Mouse (Mus musculus): Measurements from ENCODE around the gene Fam185a. TPM values are rescaled to one million over a fixed set of nuclear protein-coding genes. Genes with fewer than 3 reads are reported as not detected.

Fam185a gene
- polyA plus RNA-seq, 1 experiment from 2014 or later = 9.4 TPM

- H3K4me3 ChIP-seq = no peak overlapping the region
- no peaks in the 10 kb centered on the region for H3K36me3 ChIP-seq
- H3K9ac ChIP-seq = no peak overlapping the region
- 94% methylated on average over 2 of the region's 2 CpGs for WGBS
- H3K27ac ChIP-seq (ENCODE audit: poor library complexity, severe bottlenecking) = no peak overlapping the region
- 0 out of 2 replicates have a peak, but pooled peaks cover 3% of the 10 kb centered on the region for H3K9me3 ChIP-seq (replicated peaks)
- H3K4me1 ChIP-seq (replicated peaks) = peaks cover 18% of the 10 kb centered on the region
- no peaks in the 10 kb centered on the region for H3K27me3 ChIP-seq (replicated peaks)
- ATAC-seq (ENCODE audit: insufficient number of reproducible peaks, low FRiP score) = no peak
- H3K4me2 ChIP-seq = no peak overlapping the region
These were observed 92.8 kb downstream of the Fam185a start for GRCm38 (mm10) chr5:21517562-21517961.

GRCm38 (mm10) chr5:21518207-21518606, 93.4 kb downstream of the Fam185a start:
- Histone ChIP-seq H3K4me1 (replicated peaks) (peaks cover 12% of the 10 kb centered on the region), H3K27ac (ENCODE audit: poor library complexity, severe bottlenecking) (no peak overlapping the region), H3K27me3 (replicated peaks) (no peaks in the 10 kb centered on the region), H3K4me2 (no peak overlapping the region), H3K4me3 (no peak overlapping the region), H3K36me3 (no peaks in the 10 kb centered on the region), H3K9ac (no peak overlapping the region), H3K9me3 (replicated peaks) (0 out of 2 replicates have a peak, but pooled peaks cover 3% of the 10 kb centered on the region)
- 79% methylated on average over 4 of the region's 4 CpGs for WGBS
- no peak for ATAC-seq (ENCODE audit: insufficient number of reproducible peaks, low FRiP score)

- no peak overlapping the region for H3K4me3 ChIP-seq
- H3K9ac ChIP-seq = no peak overlapping the region
- no peak for ATAC-seq (ENCODE audit: insufficient number of reproducible peaks, low FRiP score)
- H3K36me3 ChIP-seq = no peaks in the 10 kb centered on the region
- no peak overlapping the region for H3K4me2 ChIP-seq
- 72% methylated on average over 3 of the region's 3 CpGs for WGBS
- H3K27ac ChIP-seq (ENCODE audit: poor library complexity, severe bottlenecking) = no peak overlapping the region
- no peaks in the 10 kb centered on the region for H3K27me3 ChIP-seq (replicated peaks)
- H3K4me1 ChIP-seq (replicated peaks) = peaks cover 3% of the 10 kb centered on the region; the same call in 1 of the 2 replicates
- H3K9me3 ChIP-seq (replicated peaks) = 0 out of 2 replicates have a peak, but pooled peaks cover 3% of the 10 kb centered on the region
These were observed 94.4 kb downstream of the Fam185a start for GRCm38 (mm10) chr5:21519166-21519565.

GRCm38 (mm10) chr5:21526835-21527485, 102.2 kb downstream of the Fam185a start:
- 0 out of 2 replicates have a peak, but pooled peaks have one; percentile 42 for ATAC-seq (ENCODE audit: insufficient number of reproducible peaks, low FRiP score)
- Histone ChIP-seq H3K4me2 (no peak overlapping the region), H3K36me3 (no peaks in the 10 kb centered on the region), H3K27ac (ENCODE audit: poor library complexity, severe bottlenecking) (peak overlapping the region; percentile 4; the same call in 1 of the 2 replicates), H3K9me3 (replicated peaks) (no peaks in the 10 kb centered on the region), H3K9ac (no peak overlapping the region), H3K4me3 (no peak overlapping the region), H3K27me3 (replicated peaks) (no peaks in the 10 kb centered on the region), H3K4me1 (replicated peaks) (peaks cover 4% of the 10 kb centered on the region; the same call in 1 of the 2 replicates)
- 58% methylated on average over 11 of the region's 11 CpGs for WGBS

GRCm38 (mm10) chr5:21527488-21527911, 102.7 kb downstream of the Fam185a start:
- no peak overlapping the region for H3K9ac ChIP-seq
- H3K27me3 ChIP-seq (replicated peaks) = no peaks in the 10 kb centered on the region
- no peak overlapping the region for H3K4me3 ChIP-seq
- no peak overlapping the region for H3K4me2 ChIP-seq
- peak overlapping the region; percentile 4; the same call in 1 of the 2 replicates for H3K27ac ChIP-seq (ENCODE audit: poor library complexity, severe bottlenecking)
- 21% methylated on average over 4 of the region's 4 CpGs for WGBS
- ATAC-seq (ENCODE audit: insufficient number of reproducible peaks, low FRiP score) = 0 out of 2 replicates have a peak, but pooled peaks have one; percentile 22
- H3K4me1 ChIP-seq (replicated peaks) = peaks cover 4% of the 10 kb centered on the region; the same call in 1 of the 2 replicates
- no peaks in the 10 kb centered on the region for H3K9me3 ChIP-seq (replicated peaks)
- H3K36me3 ChIP-seq = no peaks in the 10 kb centered on the region

- no peak overlapping the region for H3K4me2 ChIP-seq
- peaks cover 4% of the 10 kb centered on the region; the same call in 1 of the 2 replicates for H3K4me1 ChIP-seq (replicated peaks)
- H3K9ac ChIP-seq = no peak overlapping the region
- H3K27me3 ChIP-seq (replicated peaks) = no peaks in the 10 kb centered on the region
- WGBS = 64% methylated on average over 15 of the region's 15 CpGs
- H3K27ac ChIP-seq (ENCODE audit: poor library complexity, severe bottlenecking) = no peak overlapping the region
- H3K9me3 ChIP-seq (replicated peaks) = no peaks in the 10 kb centered on the region
- ATAC-seq (ENCODE audit: insufficient number of reproducible peaks, low FRiP score) = 0 out of 2 replicates have a peak, but pooled peaks have one; percentile 42
- no peak overlapping the region for H3K4me3 ChIP-seq
- no peaks in the 10 kb centered on the region for H3K36me3 ChIP-seq
These were observed 103.5 kb downstream of the Fam185a start for GRCm38 (mm10) chr5:21528068-21528842.

GRCm38 (mm10) chr5:21529110-21529720, 104.5 kb downstream of the Fam185a start:
- no peaks in the 10 kb centered on the region for H3K9me3 ChIP-seq (replicated peaks)
- WGBS = 84% methylated on average over 8 of the region's 8 CpGs
- H3K9ac ChIP-seq = no peak overlapping the region
- no peaks in the 10 kb centered on the region for H3K27me3 ChIP-seq (replicated peaks)
- H3K4me3 ChIP-seq = no peak overlapping the region
- ATAC-seq (ENCODE audit: insufficient number of reproducible peaks, low FRiP score) = no peak
- no peak overlapping the region for H3K4me2 ChIP-seq
- H3K36me3 ChIP-seq = no peaks in the 10 kb centered on the region
- peaks cover 4% of the 10 kb centered on the region; the same call in 1 of the 2 replicates for H3K4me1 ChIP-seq (replicated peaks)
- no peak overlapping the region for H3K27ac ChIP-seq (ENCODE audit: poor library complexity, severe bottlenecking)

Other genes starting within 250 kb of the Fam185a start
- 0.41 and 0.71 TPM in 2 replicates for gene Gsap, start 238.7 kb upstream of the Fam185a start, polyA plus RNA-seq (2016; fragmentation: Nextera tagmentation; extraction: Ambion mirVana)
- gene Fgl2, start 52.3 kb upstream of the Fam185a start, polyA plus RNA-seq (2016; fragmentation: Nextera tagmentation; extraction: Ambion mirVana) = 34.2 and 35.3 TPM in 2 replicates
- 1.3 and 2.1 TPM in 2 replicates for gene Ccdc146, start 281 bp upstream of the Fam185a start, polyA plus RNA-seq (2016; fragmentation: Nextera tagmentation; extraction: Ambion mirVana)
- gene Lrrc17, start 118.6 kb downstream of the Fam185a start, polyA plus RNA-seq (2016; fragmentation: Nextera tagmentation; extraction: Ambion mirVana) = 6.6 and 7.8 TPM in 2 replicates
- gene Fbxl13, start 220.7 kb downstream of the Fam185a start, polyA plus RNA-seq (2016; fragmentation: Nextera tagmentation; extraction: Ambion mirVana) = 0.10 and 0.19 TPM in 2 replicates
- gene Armc10, start 220.9 kb downstream of the Fam185a start, polyA plus RNA-seq (2016; fragmentation: Nextera tagmentation; extraction: Ambion mirVana) = 21.7 and 22.9 TPM in 2 replicates

Measured in heart, embryonic 12.5 days (tissue).